Mouse (Mus musculus): ENCODE results near the gene Alk. TPM values are rescaled to one million over a fixed set of nuclear protein-coding genes. Genes with fewer than 3 reads are reported as not detected.

The Alk gene
- total and polyA plus RNA-seq, 3 experiments: not detected

DNA sequence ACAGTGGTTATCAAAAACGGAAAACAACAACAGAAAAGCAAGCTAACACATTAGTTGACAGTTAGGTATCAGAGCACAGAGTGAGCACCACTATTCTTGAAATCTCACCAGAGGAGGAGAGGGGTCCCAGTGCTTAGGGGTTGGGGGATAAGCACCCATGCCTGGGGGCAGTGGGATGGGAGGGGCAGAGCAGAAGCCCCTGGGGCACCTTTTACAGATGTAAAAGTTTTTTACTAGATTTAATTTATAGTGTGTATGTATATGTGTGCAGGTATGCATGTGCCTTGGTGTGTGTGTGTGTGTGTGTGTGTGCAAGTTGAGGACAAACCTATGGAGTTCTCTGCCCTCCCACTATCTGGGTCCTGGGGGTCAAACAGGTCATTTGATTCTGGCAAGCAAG, 733.8 kb downstream of the Alk start:
- Histone ChIP-seq H3K9ac (ENCODE audit: control insufficient read depth, low read depth, low read length, poor library complexity, severe bottlenecking) (no peak overlapping the region), H3K9me3 (replicated peaks; ENCODE audit: insufficient read depth, low read length) (no peaks in the 10 kb centered on the region), H3K4me3 (ENCODE audit: control insufficient read depth in 1 of 2, insufficient read depth in 1 of 2, low read depth in 2 of 2, low read length in 2 of 2) (no peak overlapping the region), H3K36me3 (ENCODE audit: control insufficient read depth in 1 of 2, insufficient read depth in 2 of 2, low read length in 2 of 2) (no peaks in the 10 kb centered on the region), H3K4me1 (ENCODE audit: control insufficient read depth in 1 of 2, insufficient read depth in 2 of 2, low read length in 2 of 2) (no peaks in the 10 kb centered on the region), H3K27ac (ENCODE audit: control insufficient read depth, low read depth, low read length) (no peak overlapping the region), H3K79me2 (ENCODE audit: control insufficient read depth, insufficient read depth, low read length, poor library complexity) (no peaks in the 10 kb centered on the region), H3K27me3 (ENCODE audit: control insufficient read depth in 1 of 2, insufficient read depth in 2 of 2, low read length in 2 of 2) (no peaks in the 10 kb centered on the region)
- no peak for DNase-seq (ENCODE audit: low read depth, low spot score)
- TF ChIP-seq ZKSCAN1 (IDR thresholded peaks at IDR 0.05; ENCODE audit: low read depth, low read length): no peak
- no peak for TF ChIP-seq MAX (IDR thresholded peaks at IDR 0.05; ENCODE audit: low read length)
- no peak for TF ChIP-seq SMC3 (IDR thresholded peaks at IDR 0.05; ENCODE audit: low read depth, low read length)
- no peak for TF ChIP-seq SIN3A (IDR thresholded peaks at IDR 0.05; ENCODE audit: low read length)
- TF ChIP-seq RAD21 (IDR thresholded peaks at IDR 0.05; ENCODE audit: low read depth, low read length): no peak
- no peak for TF ChIP-seq EP300 (IDR thresholded peaks at IDR 0.05; ENCODE audit: low read depth in 1 of 2, low read length in 2 of 2)
- no peak for TF ChIP-seq E2F4 (IDR thresholded peaks at IDR 0.05; ENCODE audit: borderline replicate concordance, low read depth, low read length)
- no peak for TF ChIP-seq NRF1 (IDR thresholded peaks at IDR 0.05; ENCODE audit: insufficient read depth, low read depth, low read length, poor library complexity, severe bottlenecking)
- TF ChIP-seq ZNF384 (IDR thresholded peaks at IDR 0.05; ENCODE audit: low read depth, low read length): no peak
- no peak for TF ChIP-seq POLR2AphosphoS2 (IDR thresholded peaks at IDR 0.05; ENCODE audit: low read length)
- no peak for TF ChIP-seq TBP (IDR thresholded peaks at IDR 0.05; ENCODE audit: low read depth, low read length)
- TF ChIP-seq MXI1 (IDR thresholded peaks at IDR 0.05; ENCODE audit: low read depth, low read length): no peak
- no peak for TF ChIP-seq RCOR1 (IDR thresholded peaks at IDR 0.05; ENCODE audit: low read depth, low read length)
- no peak for TF ChIP-seq HCFC1 (IDR thresholded peaks at IDR 0.05; ENCODE audit: low read depth, low read length)
- TF ChIP-seq CHD2 (IDR thresholded peaks at IDR 0.05; ENCODE audit: low read length): no peak

- Histone ChIP-seq H3K36me3 (ENCODE audit: control insufficient read depth in 1 of 2, insufficient read depth in 2 of 2, low read length in 2 of 2) (no peaks in the 10 kb centered on the region), H3K27ac (ENCODE audit: control insufficient read depth, low read depth, low read length) (no peak overlapping the region), H3K79me2 (ENCODE audit: control insufficient read depth, insufficient read depth, low read length, poor library complexity) (no peaks in the 10 kb centered on the region), H3K4me3 (ENCODE audit: control insufficient read depth in 1 of 2, insufficient read depth in 1 of 2, low read depth in 2 of 2, low read length in 2 of 2) (no peak overlapping the region), H3K9me3 (replicated peaks; ENCODE audit: insufficient read depth, low read length) (no peaks in the 10 kb centered on the region), H3K27me3 (ENCODE audit: control insufficient read depth in 1 of 2, insufficient read depth in 2 of 2, low read length in 2 of 2) (no peaks in the 10 kb centered on the region), H3K9ac (ENCODE audit: control insufficient read depth, low read depth, low read length, poor library complexity, severe bottlenecking) (no peak overlapping the region), H3K4me1 (ENCODE audit: control insufficient read depth in 1 of 2, insufficient read depth in 2 of 2, low read length in 2 of 2) (no peaks in the 10 kb centered on the region)
- TF ChIP-seq MYC (IDR thresholded peaks at IDR 0.05; ENCODE audit: low read depth, low read length) (no peak), SMC3 (IDR thresholded peaks at IDR 0.05; ENCODE audit: low read depth, low read length) (no peak), MAZ (IDR thresholded peaks at IDR 0.05; ENCODE audit: low read depth, low read length) (no peak), POLR2AphosphoS5 (IDR thresholded peaks at IDR 0.05; ENCODE audit: borderline replicate concordance, low read depth, low read length) (no peak)
- no peak for DNase-seq (ENCODE audit: low read depth, low spot score)
These were observed 734.2 kb downstream of the Alk start for GRCm38 (mm10) chr17:71870232-71870621.

All from MEL (cell line).